Mouse (Mus musculus) telencephalon, adult 2 months (tissue): ENCODE measurements at regions not wholly inside any gene's neighbourhood (a gene's known extent, or its start where the extent isn't known, plus 50 kb on each side); places are given as distances from the start of the nearest gene placed in this dataset.

Experiments used
- DNase-seq: peaks from one replicate; pipeline ENCODE4 v3.0.0-alpha.2; 2011; ENCODE audit warnings: low read depth, low spot score

GRCm38 (mm10) chrX:13921867-13922266 lies 70.7 kb upstream of the Cask start:
- peak; percentile 26 for DNase-seq

DNA sequence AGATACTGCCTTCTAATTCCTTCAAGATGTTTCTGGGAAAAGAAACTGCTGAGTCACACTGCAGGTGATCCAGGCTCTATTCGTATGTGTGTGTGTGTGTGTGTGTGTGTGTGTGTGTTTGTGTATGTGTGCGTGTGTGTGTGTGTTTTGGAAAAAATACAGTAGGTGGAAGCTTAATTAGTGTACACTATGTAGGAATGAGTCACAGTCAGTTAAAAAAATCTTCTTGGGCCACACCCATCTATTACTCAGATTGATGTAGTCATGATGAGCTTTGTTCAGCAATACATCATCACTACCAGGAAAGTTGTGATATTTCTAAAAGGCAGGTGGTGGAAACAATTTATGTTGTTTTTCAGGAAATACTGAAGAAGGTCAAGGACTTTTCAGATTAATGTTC lies 67.5 kb upstream of the Cask start:
- no peak for DNase-seq
